Mouse (Mus musculus) neural tube, embryonic 11.5 days (tissue): ENCODE results near the gene Pgm2. TPM values are rescaled to one million over a fixed set of nuclear protein-coding genes. Genes with fewer than 3 reads are reported as not detected.

Source experiments
- ATAC-seq: fragments of 200-750 bp; cut with Nextera tagmentation; 2 replicates; pipeline ENCODE4 v1.8.0; 2017; ENCODE audit warnings: moderate number of reproducible peaks, mild to moderate bottlenecking, moderate TSS enrichment, moderate library complexity; ENCODE audit not compliant: insufficient read depth, low FRiP score, low TSS enrichment
- DNase-seq: peaks from one replicate; pipeline ENCODE4 v3.0.0-alpha.2; 2015; ENCODE audit warnings: low spot score
- H3K27ac ChIP-seq: fragments of 300-500 bp; sonication (generic); 2 replicates; pipeline ENCODE4 v1.5.1; 2014; ENCODE audit warnings: low read depth, mild to moderate bottlenecking, low read length
- H3K27me3 ChIP-seq: fragments of 300-500 bp; sonication (generic); 2 replicates; pipeline ENCODE4 v1.6.1; 2014; ENCODE audit warnings: mild to moderate bottlenecking, low read length, mixed read lengths; ENCODE audit not compliant: control insufficient read depth, insufficient read depth
- H3K36me3 ChIP-seq: fragments of 300-500 bp; sonication (generic); 2 replicates; pipeline ENCODE4 v1.6.1; 2014; ENCODE audit warnings: mild to moderate bottlenecking, low read length, moderate library complexity, mixed read lengths; ENCODE audit not compliant: control insufficient read depth, insufficient read depth
- H3K4me1 ChIP-seq: fragments of 300-500 bp; sonication (generic); 2 replicates; pipeline ENCODE4 v1.6.1; 2014; ENCODE audit warnings: low read length, mixed read lengths; ENCODE audit not compliant: control insufficient read depth, insufficient read depth
- H3K4me2 ChIP-seq: fragments of 300-500 bp; sonication (generic); 2 replicates; pipeline ENCODE4 v1.6.1; 2014; ENCODE audit warnings: low read depth, mild to moderate bottlenecking, moderate library complexity
- H3K4me3 ChIP-seq: fragments of 300-500 bp; sonication (generic); 2 replicates; pipeline ENCODE4 v1.5.1; 2014; ENCODE audit warnings: low read depth, low read length
- H3K9ac ChIP-seq: fragments of 300-500 bp; sonication (generic); 2 replicates; pipeline ENCODE4 v1.6.1; 2014; ENCODE audit warnings: mild to moderate bottlenecking, low read length
- H3K9me3 ChIP-seq: fragments of 300-500 bp; sonication (generic); 2 replicates; pipeline ENCODE4 v1.6.1; 2016; ENCODE audit warnings: low read length; ENCODE audit not compliant: control insufficient read depth
- WGBS: fragments of 180-500 bp; shearing (Covaris S2); extraction: QIAGEN DNeasy Blood & Tissue Kit; methylation state at CpG from one replicate; pipeline ENCODE4 v1.1.7; 2014; 5-methylcytosine and 5-hydroxymethylcytosine counted together
- polyA plus RNA-seq: library from polyadenylated mRNA; unstranded; fragments of >200 nt; fragmentation: Nextera tagmentation; extraction: Ambion mirVana; gene quantifications from 2 replicates; pipeline ENCODE4 v1.2.1, GENCODE M21; 2014

Gene Pgm2
- polyA plus RNA-seq, 1 experiment from 2014 or later = 30.9 TPM

- DNase-seq (peak; percentile 67), ATAC-seq (peak; percentile 61; the same call in 1 of the 2 replicates)
- no peak overlapping the region for H3K4me2 ChIP-seq
- WGBS = 23% methylated on average over 4 of the region's 4 CpGs
- no peaks in the 10 kb centered on the region for H3K9me3 ChIP-seq
- no peak overlapping the region for H3K9ac ChIP-seq
- no peaks in the 10 kb centered on the region for H3K4me1 ChIP-seq
- no peak overlapping the region for H3K27ac ChIP-seq
- no peaks in the 10 kb centered on the region for H3K27me3 ChIP-seq
- H3K4me3 ChIP-seq = no peak overlapping the region
- no peaks in the 10 kb centered on the region for H3K36me3 ChIP-seq
These were observed 22.6 kb upstream of the Pgm2 start for GRCm38 (mm10) chr5:64070081-64070673.

GRCm38 (mm10) chr5:64070742-64071476 is 21.8 kb upstream of the Pgm2 start:
- DNase-seq = no peak
- no peak overlapping the region for H3K9ac ChIP-seq
- H3K9me3 ChIP-seq = no peaks in the 10 kb centered on the region
- ATAC-seq = no peak
- no peak overlapping the region for H3K4me3 ChIP-seq
- H3K4me1 ChIP-seq = no peaks in the 10 kb centered on the region
- H3K27ac ChIP-seq = no peak overlapping the region
- H3K27me3 ChIP-seq = no peaks in the 10 kb centered on the region
- no peak overlapping the region for H3K4me2 ChIP-seq
- WGBS = 87% methylated on average over 2 of the region's 2 CpGs
- no peaks in the 10 kb centered on the region for H3K36me3 ChIP-seq

- no peak overlapping the region for H3K4me2 ChIP-seq
- no peaks in the 10 kb centered on the region for H3K36me3 ChIP-seq
- WGBS = 95% methylated on average over 3 of the region's 3 CpGs
- DNase-seq (no peak), ATAC-seq (no peak)
- H3K4me3 ChIP-seq = no peak overlapping the region
- H3K9ac ChIP-seq = no peak overlapping the region
- no peaks in the 10 kb centered on the region for H3K4me1 ChIP-seq
- no peak overlapping the region for H3K27ac ChIP-seq
- H3K9me3 ChIP-seq = no peaks in the 10 kb centered on the region
- H3K27me3 ChIP-seq = no peaks in the 10 kb centered on the region
These were observed 18.3 kb upstream of the Pgm2 start for GRCm38 (mm10) chr5:64074455-64074854.

- ATAC-seq (no peak), DNase-seq (no peak)
- H3K27me3 ChIP-seq = no peaks in the 10 kb centered on the region
- no peak overlapping the region for H3K9ac ChIP-seq
- WGBS = 59% methylated on average over 3 of the region's 3 CpGs
- H3K27ac ChIP-seq = no peak overlapping the region
- no peaks in the 10 kb centered on the region for H3K36me3 ChIP-seq
- H3K4me1 ChIP-seq = no peaks in the 10 kb centered on the region
- no peak overlapping the region for H3K4me2 ChIP-seq
- no peaks in the 10 kb centered on the region for H3K9me3 ChIP-seq
- H3K4me3 ChIP-seq = no peak overlapping the region
These were observed 17.2 kb upstream of the Pgm2 start for GRCm38 (mm10) chr5:64075506-64075905.

- Histone ChIP-seq H3K9me3 (no peaks in the 10 kb centered on the region), H3K4me1 (no peaks in the 10 kb centered on the region), H3K4me3 (no peak overlapping the region), H3K36me3 (no peaks in the 10 kb centered on the region), H3K27ac (no peak overlapping the region), H3K9ac (no peak overlapping the region), H3K4me2 (no peak overlapping the region), H3K27me3 (no peaks in the 10 kb centered on the region)
- DNase-seq (no peak), ATAC-seq (no peak)
- WGBS = 84% methylated on average over 4 of the region's 4 CpGs
These were observed 15.4 kb upstream of the Pgm2 start for GRCm38 (mm10) chr5:64077353-64077752.

- H3K9ac ChIP-seq = no peak overlapping the region
- no peaks in the 10 kb centered on the region for H3K9me3 ChIP-seq
- H3K4me2 ChIP-seq = no peak overlapping the region
- no peaks in the 10 kb centered on the region for H3K36me3 ChIP-seq
- no peaks in the 10 kb centered on the region for H3K27me3 ChIP-seq
- DNase-seq (no peak), ATAC-seq (no peak)
- H3K4me1 ChIP-seq = no peaks in the 10 kb centered on the region
- H3K27ac ChIP-seq = no peak overlapping the region
- H3K4me3 ChIP-seq = no peak overlapping the region
- WGBS = 54% methylated on average over 7 of the region's 7 CpGs
These were observed 13.8 kb upstream of the Pgm2 start for GRCm38 (mm10) chr5:64078740-64079461.

GRCm38 (mm10) chr5:64079462-64079817 is 13.3 kb upstream of the Pgm2 start:
- no peak for ATAC-seq

GRCm38 (mm10) chr5:64083447-64084359 is 9.0 kb upstream of the Pgm2 start:
- H3K36me3 ChIP-seq = no peaks in the 10 kb centered on the region
- H3K9ac ChIP-seq = no peak overlapping the region
- no peaks in the 10 kb centered on the region for H3K27me3 ChIP-seq
- no peaks in the 10 kb centered on the region for H3K4me1 ChIP-seq
- no peak overlapping the region for H3K4me3 ChIP-seq
- ATAC-seq (no peak), DNase-seq (no peak)
- WGBS = 79% methylated on average over 15 of the region's 15 CpGs
- no peaks in the 10 kb centered on the region for H3K9me3 ChIP-seq
- no peak overlapping the region for H3K27ac ChIP-seq
- no peak overlapping the region for H3K4me2 ChIP-seq

More at GRCm38 (mm10) chr5:64079462-64079817, 13.3 kb upstream of the Pgm2 start:
- DNase-seq = no peak
- 82% methylated on average over 4 of the region's 4 CpGs for WGBS
- H3K27ac ChIP-seq = no peak overlapping the region
- H3K4me2 ChIP-seq = no peak overlapping the region
- no peak overlapping the region for H3K4me3 ChIP-seq
- no peaks in the 10 kb centered on the region for H3K36me3 ChIP-seq
- H3K9me3 ChIP-seq = no peaks in the 10 kb centered on the region
- no peaks in the 10 kb centered on the region for H3K27me3 ChIP-seq
- no peak overlapping the region for H3K9ac ChIP-seq
- no peaks in the 10 kb centered on the region for H3K4me1 ChIP-seq
